Mouse (Mus musculus) adrenal gland, postnatal 4 days (tissue): ENCODE measurements around the gene Phf21a. TPM values are rescaled to one million over a fixed set of nuclear protein-coding genes. Genes with fewer than 3 reads are reported as not detected.

ENCODE experiments used
- DNase-seq, 2 experiments: peaks; one replicate each; pipeline ENCODE4 v3.0.0; 2021 to 2022; ENCODE audit warnings: low spot score in 2 of 2, mixed read lengths in 2 of 2
- total RNA-seq, 2 experiments: library from RNA; stranded (reverse); gene quantifications; 2 replicates each; pipeline ENCODE4 v1.2.3; 2021

Gene Phf21a
- total RNA-seq, 2 experiments from 2014 or later, result 108 to 115 TPM

- no peak for DNase-seq
Observed at GRCm38 (mm10) chr2:92377320-92377719, 284.4 kb downstream of the Phf21a start.

DNA sequence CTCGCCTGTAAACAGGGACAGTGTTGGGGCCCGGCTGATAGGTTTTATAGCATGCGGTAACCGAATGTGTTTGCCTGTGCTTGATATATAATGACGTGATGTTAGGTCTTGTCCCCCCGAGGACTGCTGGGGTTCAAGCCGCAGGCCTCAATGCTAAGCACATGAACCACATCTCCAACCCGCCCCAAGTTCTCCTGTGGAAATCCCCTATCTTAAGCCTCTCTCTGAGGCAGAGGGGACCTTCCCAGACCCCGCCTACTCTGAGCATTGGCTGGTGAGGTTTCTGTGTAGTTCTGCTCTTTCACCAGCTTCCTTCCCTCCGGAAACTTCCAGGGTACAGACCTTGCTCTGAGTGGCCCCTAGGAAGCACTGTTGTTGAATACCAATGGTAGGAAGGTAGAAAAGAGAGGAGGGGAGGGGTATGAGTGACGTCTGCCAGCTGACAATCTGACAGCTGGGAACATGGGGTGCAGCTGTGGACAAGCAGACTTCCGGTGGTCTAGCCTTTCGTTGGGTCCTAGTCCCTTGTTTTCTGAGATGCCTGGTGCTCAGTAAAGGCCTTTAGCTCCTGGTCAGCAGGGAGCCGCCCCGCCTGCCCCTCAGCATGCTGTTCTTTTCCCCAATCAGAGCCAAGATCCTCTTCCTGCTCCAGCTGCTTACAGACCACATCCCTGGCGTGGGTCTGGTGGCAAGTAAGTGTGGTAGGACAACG is 287.0 kb downstream of the Phf21a start:
- no peak for DNase-seq

DNA sequence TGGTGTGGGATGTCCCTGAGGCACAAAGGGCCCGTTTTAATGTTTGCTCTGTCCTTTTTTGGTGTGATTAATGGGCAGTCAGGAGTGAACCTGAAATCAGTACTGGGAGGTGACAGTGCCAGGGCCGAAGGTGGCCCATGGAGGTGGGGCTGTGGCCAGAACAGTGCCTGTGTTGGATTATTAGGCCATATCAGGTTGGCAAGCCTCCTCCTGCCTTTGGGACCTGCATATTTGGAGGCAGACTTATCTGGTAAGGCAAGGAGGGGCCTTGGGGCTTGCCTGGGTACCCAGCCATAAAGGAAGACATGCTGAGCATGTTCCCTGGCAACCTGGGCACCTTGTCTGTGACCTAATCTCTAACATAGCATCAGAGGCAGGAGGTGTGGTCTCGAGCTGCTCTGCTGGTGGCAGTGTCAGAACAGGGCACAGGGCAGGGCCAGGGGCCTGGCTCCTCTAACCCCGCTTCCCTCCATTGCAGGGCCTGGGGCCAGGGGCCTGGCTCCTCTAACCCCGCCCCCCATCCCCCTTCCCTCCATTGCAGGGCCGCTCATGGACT is 287.7 kb downstream of the Phf21a start:
- no peak for DNase-seq

GRCm38 (mm10) chr2:92381161-92381560 is 288.2 kb downstream of the Phf21a start:
- DNase-seq, result no peak

DNA sequence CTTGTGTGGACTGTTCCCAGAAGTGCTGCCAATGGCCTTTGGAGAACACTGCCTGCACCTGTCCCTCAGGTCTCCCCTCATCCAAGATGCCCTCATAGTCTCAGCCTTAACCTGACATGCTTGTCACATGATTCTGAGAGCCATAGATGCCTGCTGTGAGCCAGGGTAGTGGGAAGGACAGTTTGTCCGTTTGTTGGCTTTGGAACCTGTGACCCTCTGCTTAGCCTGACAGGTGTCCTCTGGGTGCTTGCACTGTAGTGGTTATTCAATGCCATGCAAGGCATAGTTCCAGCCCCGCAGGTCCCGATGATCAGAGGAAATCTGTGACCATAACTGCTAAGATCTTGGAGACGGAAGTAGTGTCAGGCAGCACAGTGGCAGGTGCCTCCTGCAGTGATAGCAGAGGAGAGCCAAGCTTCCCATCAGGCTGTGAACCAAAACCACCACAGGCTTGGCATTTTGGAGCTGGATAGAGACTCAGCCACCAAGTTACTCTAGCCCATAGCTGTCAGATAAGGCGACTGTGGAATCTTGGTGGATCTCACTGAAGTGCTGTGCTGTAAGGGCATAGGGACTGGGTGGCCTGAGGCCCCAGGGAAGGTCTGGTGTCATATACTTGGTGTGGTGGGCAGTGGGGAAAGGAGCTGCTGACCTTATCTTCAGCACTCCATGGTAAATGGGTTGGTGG is 289.1 kb downstream of the Phf21a start, which contains the start of gene 1700029I15Rik:
Gene 1700029I15Rik, plus strand, starts transcription at position 638 of the 688 bp plus-strand sequence.
- no peak for DNase-seq

- no peak for DNase-seq
Observed at GRCm38 (mm10) chr2:92382759-92383158, 289.8 kb downstream of the Phf21a start.

GRCm38 (mm10) chr2:92384101-92384500 is 291.2 kb downstream of the Phf21a start:
- DNase-seq, result no peak

GRCm38 (mm10) chr2:92385113-92386051 is 292.5 kb downstream of the Phf21a start:
- no peak for DNase-seq

GRCm38 (mm10) chr2:92386821-92387570 is 294.1 kb downstream of the Phf21a start:
- no peak for DNase-seq

- DNase-seq, result no peak
Observed at GRCm38 (mm10) chr2:92387646-92388045, 294.7 kb downstream of the Phf21a start.

GRCm38 (mm10) chr2:92388081-92388517 is 295.2 kb downstream of the Phf21a start:
- DNase-seq, result no peak

DNA sequence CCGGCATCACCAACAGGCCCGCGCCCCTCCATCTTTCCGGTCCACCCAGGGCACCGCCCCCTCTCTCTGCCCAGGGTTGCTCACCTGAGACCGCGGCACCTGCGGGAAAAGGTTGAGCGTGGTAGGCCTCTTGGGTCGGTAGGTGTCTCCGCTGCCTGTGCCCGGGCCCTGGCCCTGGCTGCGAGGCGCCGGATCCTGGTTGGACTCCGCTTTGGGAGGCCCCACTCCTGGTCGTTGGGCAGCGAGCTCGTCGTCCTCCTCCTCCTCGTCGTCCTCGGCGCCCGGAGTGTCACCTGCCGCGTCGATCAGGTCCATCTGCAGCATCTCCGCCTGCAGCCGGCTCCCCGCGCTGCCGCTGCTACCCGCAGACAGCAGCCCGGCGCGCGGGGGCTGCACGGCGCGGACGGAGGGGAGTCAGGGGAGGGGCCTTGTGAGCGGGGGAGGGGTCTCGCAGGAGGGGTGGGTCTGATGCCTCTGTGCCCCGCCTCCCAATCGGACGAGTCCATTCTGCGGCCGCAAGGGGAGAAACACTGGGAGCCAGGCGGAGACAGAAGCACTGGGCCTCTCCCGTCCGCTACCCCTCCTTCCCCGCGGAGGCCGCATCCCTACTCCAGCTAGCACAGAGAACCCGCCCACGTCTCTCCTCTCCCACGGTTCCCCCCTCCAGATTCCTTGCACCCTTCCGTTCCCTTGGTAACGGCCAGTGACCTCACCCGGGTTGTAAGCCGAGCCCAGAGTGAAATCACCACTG is 296.1 kb downstream of the Phf21a start:
- DNase-seq, result peak; percentile 58 to 68

DNA sequence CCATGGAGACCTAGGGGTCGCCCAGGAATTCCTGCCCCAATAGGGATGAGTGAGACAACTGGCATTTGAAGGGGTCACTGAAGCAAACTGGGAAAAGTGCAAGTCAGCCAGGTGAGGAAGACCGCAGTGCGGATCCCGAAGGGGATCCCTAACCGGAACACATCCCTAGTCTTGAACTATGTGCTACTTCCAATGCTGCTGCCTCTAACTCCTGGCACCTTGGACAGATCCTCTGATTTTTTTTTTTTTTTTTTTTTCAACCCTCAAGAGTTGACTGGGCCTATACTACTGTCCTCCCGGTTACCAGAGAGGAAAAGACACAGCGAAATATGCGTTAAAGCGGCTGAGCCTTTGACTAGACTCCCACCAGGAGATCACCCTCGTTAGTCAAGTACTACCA is 296.7 kb downstream of the Phf21a start:
- DNase-seq, result no peak

- no peak for DNase-seq
Observed at GRCm38 (mm10) chr2:92390206-92390930, 297.5 kb downstream of the Phf21a start.

- DNase-seq, result no peak
Observed at GRCm38 (mm10) chr2:92391116-92391515, 298.2 kb downstream of the Phf21a start.

DNA sequence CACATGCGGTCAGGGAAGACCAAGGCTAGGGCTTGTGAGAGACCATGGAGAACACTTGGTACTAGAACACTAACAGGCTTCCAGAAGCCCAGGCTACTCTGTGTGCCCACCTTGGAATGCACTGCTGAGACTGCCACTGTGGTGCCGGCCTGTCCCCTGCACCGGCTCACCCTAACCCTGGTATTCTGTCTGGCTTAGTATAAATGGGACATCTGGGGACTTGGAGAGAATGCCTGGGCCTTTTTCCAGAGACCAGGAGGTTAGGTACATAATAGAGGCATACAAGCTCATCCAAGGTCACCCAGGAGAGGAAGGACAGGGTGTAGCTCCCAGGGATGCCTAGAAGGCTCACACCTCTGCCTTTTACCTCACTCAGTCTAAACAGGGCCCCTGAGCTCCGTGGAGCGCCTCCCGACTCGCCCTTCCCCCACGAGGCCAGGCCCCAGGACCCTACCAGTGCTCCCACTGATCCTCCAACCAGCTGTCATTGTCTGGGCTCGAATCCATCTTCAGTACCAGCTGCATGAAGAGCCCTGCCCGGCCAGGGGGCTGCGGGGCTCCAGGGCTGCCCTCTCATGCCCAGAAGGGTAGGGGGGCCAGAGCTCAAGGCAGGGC is 298.9 kb downstream of the Phf21a start:
- no peak for DNase-seq

DNA sequence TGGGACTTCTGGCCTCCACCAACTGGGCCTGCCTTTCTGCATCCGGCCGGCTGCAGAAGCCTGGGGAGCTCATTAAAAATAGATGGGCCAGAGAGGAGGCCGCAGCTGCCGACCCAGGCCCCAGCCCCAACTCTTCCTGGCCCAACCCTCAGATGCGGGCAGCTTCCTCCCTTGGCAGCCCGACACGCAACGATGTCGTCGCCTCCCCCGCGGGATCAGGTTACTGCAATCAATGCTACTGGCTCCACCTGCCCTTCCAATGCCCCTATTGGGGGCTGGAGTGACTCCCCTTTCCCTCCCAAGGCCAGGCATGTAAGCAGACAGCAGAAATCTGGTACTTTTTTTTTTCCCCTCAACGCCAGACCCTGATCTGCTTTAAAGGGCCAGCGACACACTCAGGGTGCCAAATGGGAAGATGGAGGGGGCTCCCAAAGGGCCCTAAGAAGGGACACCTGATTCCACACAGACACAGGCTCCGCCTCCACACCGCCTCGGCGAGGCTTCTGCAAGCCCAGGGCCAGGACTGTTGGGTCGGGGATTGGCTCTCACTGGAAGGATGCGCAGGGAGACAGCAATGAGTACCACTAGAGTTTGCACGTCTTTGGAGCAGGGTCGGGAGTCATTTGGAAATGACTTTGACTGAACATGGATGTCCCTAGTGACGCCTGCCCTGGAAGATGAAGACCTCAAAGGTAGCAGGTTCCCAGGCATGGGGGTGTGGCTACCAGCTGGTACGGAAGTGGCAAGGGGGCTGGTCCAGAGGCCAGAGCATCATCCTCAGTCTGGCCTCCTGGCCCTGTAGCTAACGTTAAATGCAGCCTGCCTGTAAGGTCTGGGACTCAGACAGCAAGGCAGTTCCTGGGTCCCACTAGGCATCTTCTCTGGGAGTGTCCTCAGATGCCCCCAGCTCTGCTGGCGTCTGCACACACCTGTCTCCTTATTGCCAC is 299.7 kb downstream of the Phf21a start:
- no peak for DNase-seq
